Mouse (Mus musculus) C2C12 (cell line): ENCODE data around the gene Gm7579.

Experiments used
- CEBPB ChIP-seq: IDR thresholded peaks from one replicate; pipeline ENCODE4 v1.6.1; 2011; ENCODE audit warnings: low read depth, mild to moderate bottlenecking, control low read depth, moderate library complexity
- CTCF ChIP-seq: IDR thresholded peaks from one replicate; pipeline ENCODE4 v1.5.1; 2011; ENCODE audit not compliant: control insufficient read depth, insufficient read depth, insufficient read length
- MYOD1 ChIP-seq: IDR thresholded peaks from one replicate; pipeline ENCODE4 v1.6.1; 2011; ENCODE audit warnings: low read depth; ENCODE audit not compliant: control insufficient read depth, insufficient read length
- MYOG ChIP-seq: IDR thresholded peaks from one replicate; pipeline ENCODE4 v1.6.1; 2011; ENCODE audit not compliant: control insufficient read depth, insufficient read length; ENCODE audit errors: extremely low read depth
- USF1 ChIP-seq: IDR thresholded peaks from one replicate; pipeline ENCODE4 v1.6.1; 2011; ENCODE audit warnings: low read depth, mild to moderate bottlenecking, control low read depth, moderate library complexity

GRCm38 (mm10) chr7:142190289-142190688 lies 21.4 kb upstream of the Gm7579 start, which contains the start of gene Gm10153:
- TF ChIP-seq CTCF (no peak), MYOD1 (no peak), USF1 (no peak), MYOG (no peak), CEBPB (no peak)
